Mouse (Mus musculus) embryonic facial prominence, embryonic 11.5 days (tissue): ENCODE data around the gene Mrps27. TPM values are rescaled to one million over a fixed set of nuclear protein-coding genes. Genes with fewer than 3 reads are reported as not detected.
A peak's percentile ranks its signal among the peaks of the same experiment; 100 is the strongest.

Experiments
- ATAC-seq: fragments of 200-750 bp; cut with Nextera tagmentation; replicated peaks from 2 replicates; pipeline ENCODE4 v1.8.0; 2017; ENCODE audit warnings: low read depth; ENCODE audit not compliant: insufficient number of reproducible peaks, low FRiP score, low TSS enrichment
- DNase-seq: peaks from one replicate; pipeline ENCODE4 v3.0.0-alpha.2; 2015; ENCODE audit warnings: low spot score
- H3K27ac ChIP-seq: fragments of 300-500 bp; sonication (generic); replicated peaks from 2 replicates; pipeline ENCODE4 v1.5.1; 2014; ENCODE audit warnings: mild to moderate bottlenecking, low read depth, low read length, control low read depth
- H3K27me3 ChIP-seq: fragments of 300-500 bp; sonication (generic); 2 replicates; pipeline ENCODE4 v1.6.1; 2014; ENCODE audit warnings: mild to moderate bottlenecking, low read length, moderate library complexity, mixed read lengths; ENCODE audit not compliant: control insufficient read depth, insufficient read depth
- H3K36me3 ChIP-seq: fragments of 300-500 bp; sonication (generic); replicated peaks from 2 replicates; pipeline ENCODE4 v1.6.1; 2014; ENCODE audit warnings: low read depth, mild to moderate bottlenecking, low read length, moderate library complexity, mixed read lengths; ENCODE audit not compliant: control insufficient read depth, insufficient read depth
- H3K4me1 ChIP-seq: fragments of 300-500 bp; sonication (generic); 2 replicates; pipeline ENCODE4 v1.6.1; 2014; ENCODE audit warnings: low read length, mixed read lengths; ENCODE audit not compliant: control insufficient read depth, insufficient read depth
- H3K4me2 ChIP-seq: fragments of 300-500 bp; sonication (generic); 2 replicates; pipeline ENCODE4 v1.6.1; 2014; ENCODE audit warnings: low read depth, mild to moderate bottlenecking, control low read depth, low read length, moderate library complexity
- H3K4me3 ChIP-seq: fragments of 300-500 bp; sonication (generic); 2 replicates; pipeline ENCODE4 v1.5.1; 2014; ENCODE audit warnings: low read depth, low read length, control low read depth
- H3K9ac ChIP-seq: fragments of 300-500 bp; sonication (generic); replicated peaks from 2 replicates; pipeline ENCODE4 v1.6.1; 2014; ENCODE audit warnings: mild to moderate bottlenecking, control low read depth, low read length
- H3K9me3 ChIP-seq: fragments of 300-500 bp; sonication (generic); replicated peaks from 2 replicates; pipeline ENCODE4 v1.6.1; 2016; ENCODE audit warnings: mild to moderate bottlenecking, low read length, inconsistent platforms, mixed read lengths; ENCODE audit not compliant: control insufficient read depth
- WGBS: fragments of 180-500 bp; shearing (Covaris S2); extraction: QIAGEN DNeasy Blood & Tissue Kit; methylation state at CpG from one replicate; pipeline ENCODE4 v1.1.7; 2014; 5-methylcytosine and 5-hydroxymethylcytosine counted together
- polyA plus RNA-seq: library from polyadenylated mRNA; unstranded; fragments of >200 nt; fragmentation: Nextera tagmentation; extraction: Ambion mirVana; gene quantifications from 2 replicates; pipeline ENCODE4 v1.2.1, GENCODE M21; 2014

Mrps27 gene
- polyA plus RNA-seq, 1 experiment from 2014 or later, result 68.3 TPM

GRCm38 (mm10) chr13:99367554-99368174 is 23.1 kb downstream of the Mrps27 start:
- Histone ChIP-seq H3K9ac (no peak overlapping the region), H3K9me3 (no peaks in the 10 kb centered on the region), H3K4me3 (no peak overlapping the region), H3K27ac (no peak overlapping the region), H3K36me3 (no peaks in the 10 kb centered on the region; the same call in 1 of the 2 replicates), H3K4me1 (no peaks in the 10 kb centered on the region), H3K27me3 (no peaks in the 10 kb centered on the region), H3K4me2 (no peak overlapping the region)
- ATAC-seq (no peak), DNase-seq (no peak)
- 88% methylated on average over 12 of the region's 12 CpGs for WGBS

GRCm38 (mm10) chr13:99369103-99369502 is 24.5 kb downstream of the Mrps27 start:
- H3K9me3 ChIP-seq, result no peaks in the 10 kb centered on the region
- DNase-seq (no peak), ATAC-seq (no peak)
- H3K4me1 ChIP-seq, result no peaks in the 10 kb centered on the region
- H3K9ac ChIP-seq, result no peak overlapping the region
- H3K36me3 ChIP-seq, result no peaks in the 10 kb centered on the region; the same call in 1 of the 2 replicates
- no peak overlapping the region for H3K27ac ChIP-seq
- no peak overlapping the region for H3K4me3 ChIP-seq
- H3K27me3 ChIP-seq, result no peaks in the 10 kb centered on the region
- 79% methylated on average over 12 of the region's 12 CpGs for WGBS
- no peak overlapping the region for H3K4me2 ChIP-seq

GRCm38 (mm10) chr13:99371285-99371684 is 26.7 kb downstream of the Mrps27 start:
- DNase-seq (no peak), ATAC-seq (no peak)
- Histone ChIP-seq H3K4me2 (no peak overlapping the region), H3K9me3 (no peaks in the 10 kb centered on the region), H3K27ac (no peak overlapping the region), H3K4me3 (no peak overlapping the region), H3K27me3 (no peaks in the 10 kb centered on the region), H3K36me3 (no peaks in the 10 kb centered on the region; the same call in 1 of the 2 replicates), H3K4me1 (no peaks in the 10 kb centered on the region), H3K9ac (no peak overlapping the region)
- 94% methylated on average over 5 of the region's 5 CpGs for WGBS

- Histone ChIP-seq H3K9me3 (no peaks in the 10 kb centered on the region), H3K27me3 (no peaks in the 10 kb centered on the region), H3K4me2 (no peak overlapping the region), H3K4me3 (no peak overlapping the region), H3K9ac (no peak overlapping the region), H3K27ac (no peak overlapping the region), H3K36me3 (no peaks in the 10 kb centered on the region), H3K4me1 (no peaks in the 10 kb centered on the region)
- no peak for ATAC-seq
- DNase-seq, result no peak
- 80% methylated on average over 7 of the region's 7 CpGs for WGBS
These were observed 29.1 kb downstream of the Mrps27 start for GRCm38 (mm10) chr13:99373684-99374083.

- H3K4me1 ChIP-seq, result no peaks in the 10 kb centered on the region
- DNase-seq (peak; percentile 49), ATAC-seq (no peak)
- H3K9ac ChIP-seq, result no peak overlapping the region
- no peak overlapping the region for H3K4me2 ChIP-seq
- no peaks in the 10 kb centered on the region for H3K27me3 ChIP-seq
- no peaks in the 10 kb centered on the region for H3K9me3 ChIP-seq
- no peaks in the 10 kb centered on the region for H3K36me3 ChIP-seq
- H3K4me3 ChIP-seq, result no peak overlapping the region
- 30% methylated on average over 4 of the region's 4 CpGs for WGBS
- no peak overlapping the region for H3K27ac ChIP-seq
These were observed 29.6 kb downstream of the Mrps27 start for GRCm38 (mm10) chr13:99374191-99374590.

- Histone ChIP-seq H3K27ac (no peak overlapping the region), H3K27me3 (no peaks in the 10 kb centered on the region), H3K4me2 (no peak overlapping the region), H3K4me1 (no peaks in the 10 kb centered on the region), H3K4me3 (no peak overlapping the region), H3K9ac (no peak overlapping the region), H3K36me3 (no peaks in the 10 kb centered on the region), H3K9me3 (no peaks in the 10 kb centered on the region)
- DNase-seq (peak; percentile 93), ATAC-seq (no peak)
- WGBS, result 44% methylated on average over 6 of the region's 6 CpGs
These were observed 31.0 kb downstream of the Mrps27 start for GRCm38 (mm10) chr13:99375550-99375949.

GRCm38 (mm10) chr13:99377055-99377454 is 32.5 kb downstream of the Mrps27 start:
- Histone ChIP-seq H3K9me3 (no peaks in the 10 kb centered on the region), H3K27me3 (no peaks in the 10 kb centered on the region), H3K4me2 (no peak overlapping the region), H3K27ac (no peak overlapping the region), H3K4me1 (no peaks in the 10 kb centered on the region), H3K4me3 (no peak overlapping the region), H3K36me3 (no peaks in the 10 kb centered on the region), H3K9ac (no peak overlapping the region)
- ATAC-seq (no peak), DNase-seq (no peak)
- 93% methylated on average over 6 of the region's 6 CpGs for WGBS

- DNase-seq, result no peak
- Histone ChIP-seq H3K27me3 (no peaks in the 10 kb centered on the region), H3K4me2 (no peak overlapping the region)
These were observed 33.6 kb downstream of the Mrps27 start for GRCm38 (mm10) chr13:99378223-99378622.

More at GRCm38 (mm10) chr13:99378223-99378622, 33.6 kb downstream of the Mrps27 start:
- H3K4me3 ChIP-seq, result no peak overlapping the region
- H3K27ac ChIP-seq, result no peak overlapping the region
- no peaks in the 10 kb centered on the region for H3K36me3 ChIP-seq
- no peaks in the 10 kb centered on the region for H3K4me1 ChIP-seq
- no peak overlapping the region for H3K9ac ChIP-seq
- ATAC-seq, result no peak
- no peaks in the 10 kb centered on the region for H3K9me3 ChIP-seq
- 97% methylated on average over 1 of the region's 1 CpGs for whole genome bisulfite sequencing
